Mouse (Mus musculus): ENCODE results near the gene Smad5. TPM values are rescaled to one million over a fixed set of nuclear protein-coding genes. Genes with fewer than 3 reads are reported as not detected.

Smad5 gene
- total and polyA plus RNA-seq, 2 experiments from 2014 or later: 17.1 to 54.6 TPM

DNA sequence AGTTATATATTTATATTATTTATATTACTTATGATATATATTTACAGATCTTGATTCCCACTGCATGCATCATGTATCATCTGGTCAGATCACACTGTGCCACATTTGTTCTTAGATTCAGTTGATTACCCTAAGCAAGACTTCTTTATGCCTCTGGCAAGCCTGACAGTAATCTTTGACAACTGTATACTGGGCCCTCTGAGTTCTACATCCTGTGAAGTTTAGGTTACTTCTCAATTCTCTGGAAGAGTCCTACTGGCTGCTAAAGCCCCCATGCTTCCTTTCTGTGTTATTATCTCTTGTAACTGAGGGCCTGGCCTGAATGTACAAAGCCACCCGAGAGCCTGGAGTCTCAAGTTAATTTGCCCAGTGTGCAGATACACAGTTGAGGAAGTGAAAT lies 1.8 kb upstream of the Smad5 start:
- Histone ChIP-seq H3K27me3 (ENCODE audit: insufficient read depth, low read length) (no peaks in the 10 kb centered on the region), H3K9me3 (ENCODE audit: low read length) (no peaks in the 10 kb centered on the region), H3K4me1 (ENCODE audit: insufficient read depth) (peaks cover 35% of the 10 kb centered on the region), H3K9ac (no peak overlapping the region), H3K36me3 (ENCODE audit: insufficient read depth) (no peaks in the 10 kb centered on the region), H3K4me2 (ENCODE audit: low read depth) (no peak overlapping the region), H3K4me3 (ENCODE audit: low read depth, low read length) (no peak overlapping the region), H3K27ac (ENCODE audit: low read depth, low read length) (no peak overlapping the region)
- no peak for ATAC-seq
- TF ChIP-seq CTCF (IDR thresholded peaks at IDR 0.05; ENCODE audit: low read depth): no peak
- WGBS: 84% methylated on average over 1 of the region's 1 CpGs
- DNase-seq: no peak

GRCm38 (mm10) chr13:56701924-56702323 lies 886 bp upstream of the Smad5 start:
- Histone ChIP-seq H3K4me1 (ENCODE audit: insufficient read depth) (peaks cover 38% of the 10 kb centered on the region), H3K9ac (no peak overlapping the region), H3K4me3 (ENCODE audit: low read depth, low read length) (no peak overlapping the region), H3K4me2 (ENCODE audit: low read depth) (no peak overlapping the region), H3K9me3 (ENCODE audit: low read length) (no peaks in the 10 kb centered on the region), H3K27me3 (ENCODE audit: insufficient read depth, low read length) (no peaks in the 10 kb centered on the region), H3K36me3 (ENCODE audit: insufficient read depth) (no peaks in the 10 kb centered on the region), H3K27ac (ENCODE audit: low read depth, low read length) (no peak overlapping the region; the same call in 1 of the 2 replicates)
- 69% methylated on average over 10 of the region's 10 CpGs for WGBS
- ATAC-seq (no peak), DNase-seq (no peak)
- no peak for TF ChIP-seq CTCF (IDR thresholded peaks at IDR 0.05; ENCODE audit: low read depth)

DNA sequence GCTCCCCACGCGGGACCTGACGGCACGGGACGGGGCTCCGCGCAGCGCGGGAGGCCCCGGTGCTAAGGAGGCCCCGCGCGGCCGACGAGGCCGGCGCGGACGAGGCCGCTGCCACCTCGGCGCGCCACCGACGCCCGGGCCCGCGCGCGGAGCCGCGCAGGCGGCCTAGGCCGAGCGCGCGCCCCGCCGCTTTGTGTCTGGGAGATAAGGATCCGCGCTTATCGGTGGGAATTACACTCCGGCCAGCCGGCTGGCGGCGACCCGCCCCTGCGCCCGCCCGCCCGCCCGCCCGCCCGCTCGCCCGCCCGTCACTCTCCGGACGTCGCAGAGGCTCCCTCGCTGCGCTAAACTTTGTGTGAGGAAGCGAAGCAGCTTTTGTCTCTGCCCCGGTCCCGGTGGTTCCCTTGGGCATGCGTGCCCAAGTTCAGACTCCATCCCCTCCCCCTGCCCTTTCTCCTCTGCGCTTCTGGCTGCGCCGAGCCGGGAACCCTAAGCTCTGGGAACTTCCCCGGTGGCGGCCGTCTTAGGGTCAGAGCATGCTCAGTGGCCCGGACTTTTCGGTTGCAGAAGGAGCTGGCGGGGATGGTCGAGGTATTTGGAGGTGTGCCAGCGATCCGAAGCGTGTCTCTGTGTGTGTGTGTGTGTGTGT lies 536 bp downstream of the Smad5 start:
- Histone ChIP-seq H3K4me3 (ENCODE audit: low read depth, low read length) (peak overlapping the region; percentile 88), H3K36me3 (ENCODE audit: insufficient read depth) (no peaks in the 10 kb centered on the region), H3K27ac (ENCODE audit: low read depth, low read length) (peak overlapping the region; percentile 96), H3K4me2 (ENCODE audit: low read depth) (peak overlapping the region; percentile 50), H3K27me3 (ENCODE audit: insufficient read depth, low read length) (no peaks in the 10 kb centered on the region), H3K9me3 (ENCODE audit: low read length) (no peaks in the 10 kb centered on the region), H3K4me1 (ENCODE audit: insufficient read depth) (peaks cover 33% of the 10 kb centered on the region), H3K9ac (peak overlapping the region; percentile 87)
- ATAC-seq (peak; percentile 66), DNase-seq (peak; percentile 84)
- no peak for TF ChIP-seq CTCF (IDR thresholded peaks at IDR 0.05; ENCODE audit: low read depth)
- under 1% methylated on average over 67 of the region's 80 CpGs for WGBS

- no peaks in the 10 kb centered on the region for H3K27me3 ChIP-seq (ENCODE audit: insufficient read depth, low read length)
- H3K9me3 ChIP-seq (ENCODE audit: low read length): no peaks in the 10 kb centered on the region
- TF ChIP-seq CTCF (IDR thresholded peaks at IDR 0.05; ENCODE audit: low read depth): no peak
- peak overlapping the region; percentile 88 for H3K4me3 ChIP-seq (ENCODE audit: low read depth, low read length)
- no peak for DNase-seq
- peak overlapping the region; percentile 87 for H3K9ac ChIP-seq
- peak overlapping the region; percentile 50 for H3K4me2 ChIP-seq (ENCODE audit: low read depth)
- ATAC-seq: 0 out of 2 replicates have a peak, but pooled peaks have one; percentile 3
- H3K36me3 ChIP-seq (ENCODE audit: insufficient read depth): no peaks in the 10 kb centered on the region
- H3K27ac ChIP-seq (ENCODE audit: low read depth, low read length): peak overlapping the region; percentile 96
- peaks cover 28% of the 10 kb centered on the region for H3K4me1 ChIP-seq (ENCODE audit: insufficient read depth)
- under 1% methylated on average over 11 of the region's 11 CpGs for WGBS
These were observed 1.1 kb downstream of the Smad5 start for GRCm38 (mm10) chr13:56703871-56704321.

DNA sequence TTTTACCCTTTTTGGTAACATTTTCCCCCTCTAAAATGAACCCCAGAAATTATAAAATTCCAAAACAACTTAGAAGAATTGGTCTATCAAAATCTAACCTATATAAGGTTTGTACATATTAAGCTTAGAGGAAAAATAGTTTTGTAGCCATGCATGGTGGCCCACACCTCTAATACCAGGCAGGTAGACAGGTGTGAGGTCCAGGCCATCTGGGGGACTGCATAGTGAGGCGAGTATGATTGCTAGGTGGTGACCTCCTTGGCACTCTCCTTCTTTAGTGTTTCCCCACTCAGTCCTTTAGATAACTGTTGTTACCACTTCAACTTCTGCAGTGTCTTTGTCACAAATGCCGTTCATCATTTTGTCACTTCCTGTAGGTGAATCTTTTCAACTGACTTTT lies 1.8 kb downstream of the Smad5 start:
- WGBS: 54% methylated on average over 2 of the region's 2 CpGs
- Histone ChIP-seq H3K27me3 (ENCODE audit: insufficient read depth, low read length) (no peaks in the 10 kb centered on the region), H3K9ac (0 out of 2 replicates have a peak overlapping the region, but pooled peaks have one; percentile 87), H3K9me3 (ENCODE audit: low read length) (no peaks in the 10 kb centered on the region), H3K27ac (ENCODE audit: low read depth, low read length) (no peak overlapping the region), H3K36me3 (ENCODE audit: insufficient read depth) (no peaks in the 10 kb centered on the region), H3K4me3 (ENCODE audit: low read depth, low read length) (peak overlapping the region; percentile 88), H3K4me1 (ENCODE audit: insufficient read depth) (peaks cover 25% of the 10 kb centered on the region), H3K4me2 (ENCODE audit: low read depth) (peak overlapping the region; percentile 50)
- ATAC-seq (no peak), DNase-seq (no peak)
- TF ChIP-seq CTCF (IDR thresholded peaks at IDR 0.05; ENCODE audit: low read depth): no peak

DNA sequence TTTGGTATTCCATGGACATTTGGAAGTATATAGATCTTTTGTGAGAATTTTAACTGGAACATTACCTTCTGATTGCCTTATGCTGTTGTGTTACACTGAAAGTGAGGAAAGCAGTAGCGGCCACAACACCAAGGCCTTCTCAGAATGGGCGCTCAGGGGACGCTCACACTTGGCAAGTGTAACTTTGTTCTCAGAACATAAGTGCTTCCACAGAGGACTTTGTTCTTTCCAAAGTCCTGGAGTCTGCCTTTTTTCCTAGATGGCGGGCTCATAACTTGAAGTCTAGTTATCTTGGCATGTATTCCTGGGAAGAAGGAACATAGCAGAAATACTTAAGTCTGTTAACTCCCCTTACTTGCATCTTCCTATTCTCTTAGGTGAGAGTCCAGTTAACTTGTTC lies 4.3 kb downstream of the Smad5 start:
- Histone ChIP-seq H3K9ac (no peak overlapping the region), H3K27me3 (ENCODE audit: insufficient read depth, low read length) (no peaks in the 10 kb centered on the region), H3K9me3 (ENCODE audit: low read length) (no peaks in the 10 kb centered on the region), H3K4me1 (ENCODE audit: insufficient read depth) (peaks cover 25% of the 10 kb centered on the region), H3K27ac (ENCODE audit: low read depth, low read length) (no peak overlapping the region), H3K36me3 (ENCODE audit: insufficient read depth) (no peaks in the 10 kb centered on the region), H3K4me2 (ENCODE audit: low read depth) (no peak overlapping the region), H3K4me3 (ENCODE audit: low read depth, low read length) (no peak overlapping the region)
- ATAC-seq (no peak), DNase-seq (no peak)
- TF ChIP-seq CTCF (IDR thresholded peaks at IDR 0.05; ENCODE audit: low read depth): no peak
- WGBS: 79% methylated on average over 4 of the region's 4 CpGs

GRCm38 (mm10) chr13:56707606-56708005 lies 4.8 kb downstream of the Smad5 start:
- DNase-seq (no peak), ATAC-seq (no peak)
- H3K27ac ChIP-seq (ENCODE audit: low read depth, low read length): no peak overlapping the region
- no peak overlapping the region for H3K4me3 ChIP-seq (ENCODE audit: low read depth, low read length)
- no peak for TF ChIP-seq CTCF (IDR thresholded peaks at IDR 0.05; ENCODE audit: low read depth)
- no peaks in the 10 kb centered on the region for H3K36me3 ChIP-seq (ENCODE audit: insufficient read depth)
- H3K27me3 ChIP-seq (ENCODE audit: insufficient read depth, low read length): no peaks in the 10 kb centered on the region
- 49% methylated on average over 4 of the region's 4 CpGs for WGBS
- H3K9ac ChIP-seq: no peak overlapping the region
- no peaks in the 10 kb centered on the region for H3K9me3 ChIP-seq (ENCODE audit: low read length)
- no peak overlapping the region for H3K4me2 ChIP-seq (ENCODE audit: low read depth)
- peaks cover 25% of the 10 kb centered on the region for H3K4me1 ChIP-seq (ENCODE audit: insufficient read depth)
